ENCODE assay signal across 9 mouse cellular contexts in the genomic region with DNA sequence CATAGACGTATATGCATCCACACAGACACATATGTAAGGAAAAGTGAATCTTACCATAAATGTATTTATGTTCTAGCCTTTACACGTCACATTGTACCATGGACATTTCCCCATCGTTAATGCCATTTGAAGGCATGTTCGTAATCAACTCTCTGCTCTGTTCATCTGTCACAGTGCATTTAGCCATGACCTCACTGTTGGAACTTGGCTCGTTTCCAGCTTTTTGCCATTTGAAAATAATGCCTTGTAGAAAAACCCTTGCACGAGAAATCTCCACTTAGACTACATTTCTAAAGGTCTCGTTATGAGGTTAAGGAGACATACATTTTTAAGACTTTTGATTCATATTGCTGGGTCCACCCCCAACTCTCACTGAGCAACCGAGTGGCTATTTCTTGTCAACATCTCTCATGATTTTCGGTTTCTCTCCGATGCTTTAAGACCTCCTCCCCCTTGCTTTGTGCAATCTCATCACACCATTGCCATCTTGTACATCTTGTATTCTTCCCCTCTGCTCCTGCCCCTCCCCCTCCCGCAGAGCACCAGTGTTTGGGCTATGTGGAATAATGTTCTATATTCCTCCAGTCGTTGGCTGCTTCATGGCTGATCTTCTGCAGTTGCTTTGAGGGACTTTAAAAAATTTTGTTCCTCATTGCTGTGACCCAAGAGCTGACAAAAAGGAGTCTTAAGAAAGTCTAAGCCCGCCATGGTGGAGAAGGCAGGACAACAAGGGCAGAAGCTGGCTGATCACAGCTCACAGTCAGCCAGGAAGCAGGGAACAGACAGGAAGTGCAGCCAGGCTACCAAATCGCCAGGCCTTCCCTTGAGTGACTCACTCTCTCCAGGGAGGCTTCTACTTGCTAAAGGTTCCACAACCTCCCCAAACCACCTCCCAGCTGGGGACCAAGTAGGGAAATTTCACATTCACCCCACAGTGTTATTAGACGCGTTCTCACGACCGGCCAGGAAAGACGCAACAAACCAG. TPM values are rescaled to one million over a fixed set of nuclear protein-coding genes. Genes with fewer than 3 reads are reported as not detected.
DNase-seq lines count a peak whose midpoint lies in the region; ATAC-seq lines count a peak whose summit lies in the region.
"Had no signal": no experiment of that assay in that cellular context is flagged by ENCODE, and none has a peak within 500 bp of the region (broad histone marks: within the 10 kb centered on the region; RNA-seq: fewer than 3 reads in every experiment).

No protein-coding gene starts in this region.

- no peak overlapping the region for H3K4me2 ChIP-seq in kidney, embryonic 14.5 days (replicated peaks; ENCODE audit: low read depth, low read length)
- H3K4me2 ChIP-seq: forebrain, embryonic 12.5 days had no signal

- H3K4me1 ChIP-seq in kidney, embryonic 14.5 days (ENCODE audit: control insufficient read depth, insufficient read depth, low read length) = no peaks in the 10 kb centered on the region
- H3K4me1 ChIP-seq in brown adipose tissue, adult 24 weeks (ENCODE audit: control insufficient read depth, insufficient read depth, insufficient read length, low read length) = no peaks in the 10 kb centered on the region
- H3K4me1 ChIP-seq: forebrain, embryonic 12.5 days had no signal

- H3K27me3 ChIP-seq in kidney, embryonic 14.5 days (ENCODE audit: control insufficient read depth, insufficient read depth, low read length) = no peaks in the 10 kb centered on the region
- H3K27me3 ChIP-seq: forebrain, embryonic 12.5 days had no signal

- no peak overlapping the region for H3K4me3 ChIP-seq in kidney, embryonic 14.5 days (ENCODE audit: low read length)
- H3K4me3 ChIP-seq in brown adipose tissue, adult 24 weeks (ENCODE audit: insufficient read depth, low read depth, low read length) = no peak overlapping the region
- H3K4me3 ChIP-seq: forebrain, embryonic 12.5 days had no signal

- no peak overlapping the region for H3K9ac ChIP-seq in kidney, embryonic 14.5 days (ENCODE audit: low read depth, low read length)
- H3K9ac ChIP-seq: forebrain, embryonic 12.5 days had no signal

- peak; percentile 33 for DNase-seq in kidney, postnatal 10 days
- peak; percentile 54 for DNase-seq in adrenal gland, adult 2 months
- DNase-seq in lung, postnatal 10 days = peak; percentile 33
- DNase-seq in gastrocnemius, postnatal 4 days (ENCODE audit: low spot score in 2 of 2) = no peak
- DNase-seq: right cerebral cortex, adult 18-20 months had no signal

- no peak overlapping the region for H3K27ac ChIP-seq in kidney, embryonic 14.5 days (ENCODE audit: low read depth, low read length)
- H3K27ac ChIP-seq in brown adipose tissue, adult 24 weeks (replicated peaks; ENCODE audit: low read depth, low read length) = 0 out of 2 replicates have a peak overlapping the region, but pooled peaks have one; percentile 45
- H3K27ac ChIP-seq: forebrain, embryonic 12.5 days had no signal

- ATAC-seq in kidney, embryonic 14.5 days (ENCODE audit: low FRiP score, low TSS enrichment) = no peak
- ATAC-seq in frontal cortex, adult (ENCODE audit: low TSS enrichment) = no peak

- 75% methylated on average over 19 of the region's 19 CpGs for WGBS in kidney, embryonic 14.5 days

- no peaks in the 10 kb centered on the region for H3K9me3 ChIP-seq in kidney, embryonic 14.5 days (ENCODE audit: control insufficient read depth, low read length)
- H3K9me3 ChIP-seq: forebrain, embryonic 12.5 days had no signal

- no peaks in the 10 kb centered on the region for H3K36me3 ChIP-seq in kidney, embryonic 14.5 days (ENCODE audit: control insufficient read depth, insufficient read depth, low read length)
- H3K36me3 ChIP-seq: forebrain, embryonic 12.5 days had no signal

RNA-seq across cellular contexts. Expression of gene Ppp2r3a, which starts 40.4 kb away (rescaled TPM):
- 15.3 and 23.5 TPM in 2 replicates for polyA plus RNA-seq in kidney, embryonic 14.5 days (2014; fragmentation: Nextera tagmentation; extraction: Ambion mirVana)
- total RNA-seq in adrenal gland, adult 2 months (2021) = 10 to 100 TPM; 21.5 to 22.2 TPM
- polyA plus RNA-seq in adrenal gland, adult 2 months (2012; rRNA removed) = 1.1 and 1.7 TPM in 2 replicates
- 13.0 and 17.2 TPM in 2 replicates for polyA plus RNA-seq in brown adipose tissue, adult 24 weeks (2012; ENCODE audit: insufficient read depth, insufficient read length, missing spikeins)
- 100 to 1,000 TPM; 164 to 188 TPM for total RNA-seq in gastrocnemius, postnatal 4 days (2021)

Comparison
In these comparisons a context has a peak if more than half of its experiments do, and no peak if none do; other contexts are left out.
1. DNase-seq: peak in kidney, postnatal 10 days (single experiment), adrenal gland, adult 2 months (single experiment) and lung, postnatal 10 days (single experiment); none in gastrocnemius, postnatal 4 days (0 of 2).